Comparison of ENCODE assay signal across 22 mouse cellular contexts in genomic region chr11:54090091-54090879, GRCm38 (mm10). TPM values are rescaled to one million over a fixed set of nuclear protein-coding genes. Genes with fewer than 3 reads are reported as not detected.
A peak's percentile ranks its signal among the peaks of the same experiment; 100 is the strongest.
DNase-seq lines count a peak whose midpoint lies in the region; ATAC-seq and TF ChIP-seq lines count a peak whose summit lies in the region.
"Had no signal": no experiment of that assay in that cellular context is flagged by ENCODE, and none has a peak within 500 bp of the region (broad histone marks: within the 10 kb centered on the region; RNA-seq: fewer than 3 reads in every experiment).

No protein-coding gene starts in this region.

- H3K4me1 ChIP-seq in embryonic fibroblast, embryonic 13.5 days (ENCODE audit: control insufficient read depth, insufficient read depth, low read length), result 0 out of 2 replicates have a peak, but pooled peaks cover 5% of the 10 kb centered on the region
- H3K4me1 ChIP-seq in forebrain, embryonic 13.5 days, result 0 out of 2 replicates have a peak, but pooled peaks cover 3% of the 10 kb centered on the region

- no peaks in the 10 kb centered on the region for H3K36me3 ChIP-seq in forebrain, embryonic 13.5 days (ENCODE audit: poor library complexity, severe bottlenecking)
- H3K36me3 ChIP-seq: embryonic facial prominence, embryonic 12.5 days; G1E; heart, embryonic 13.5 days; hindbrain, embryonic 12.5 days had no signal

- peak overlapping the region; percentile 70 for H3K27ac ChIP-seq in embryonic fibroblast, embryonic 13.5 days (ENCODE audit: insufficient read depth, low read length)
- H3K27ac ChIP-seq in forebrain, embryonic 13.5 days, result no peak overlapping the region
- H3K27ac ChIP-seq: embryonic facial prominence, embryonic 12.5 days; heart, embryonic 13.5 days; hindbrain, embryonic 12.5 days had no signal

- peak; percentile 91 for DNase-seq in heart, adult 11 months
- DNase-seq in heart, postnatal 4 days, result no peak
- peak; percentile 85 for DNase-seq in Muller cell, postnatal 12 days (ENCODE audit: inconsistent ontology term)
- DNase-seq in skeletal muscle tissue, adult 2 months (ENCODE audit: low read depth, low spot score), result peak; percentile 68
- no peak for DNase-seq in adrenal gland, postnatal 25 days
- DNase-seq: adrenal gland, adult 8-10 months; cerebellum, adult 11-12 months; cerebellum, adult 9-10 months; gastrocnemius, postnatal 10 days; heart, postnatal 36 days had no signal

- no peaks in the 10 kb centered on the region for H3K27me3 ChIP-seq in forebrain, embryonic 13.5 days
- H3K27me3 ChIP-seq: embryonic facial prominence, embryonic 12.5 days; heart, embryonic 13.5 days; hindbrain, embryonic 12.5 days; Patski had no signal

- TF ChIP-seq CTCF in embryonic fibroblast, embryonic 13.5 days (IDR thresholded peaks at IDR 0.05; ENCODE audit: borderline replicate concordance, insufficient read depth, low read length), result no peak

- H3K9me3 ChIP-seq in forebrain, embryonic 13.5 days (replicated peaks), result no peaks in the 10 kb centered on the region
- H3K9me3 ChIP-seq: embryonic facial prominence, embryonic 12.5 days; G1E; heart, embryonic 13.5 days; hindbrain, embryonic 12.5 days had no signal

- H3K9ac ChIP-seq in forebrain, embryonic 13.5 days, result no peak overlapping the region
- H3K9ac ChIP-seq: embryonic facial prominence, embryonic 12.5 days; heart, embryonic 13.5 days; hindbrain, embryonic 12.5 days had no signal

- no peak for ATAC-seq in forebrain, embryonic 13.5 days
- ATAC-seq: CD4-positive, CD25-positive, alpha-beta regulatory T cell, adult 4 months; forebrain, embryonic 14.5 days; hindbrain, embryonic 16.5 days; inflammation-experienced regulatory T-cells, adult 6 months; Patski had no signal

- H3K4me3 ChIP-seq in embryonic fibroblast, embryonic 13.5 days (ENCODE audit: insufficient read depth, low read length), result no peak overlapping the region
- no peak overlapping the region for H3K4me3 ChIP-seq in forebrain, embryonic 13.5 days
- H3K4me3 ChIP-seq: embryonic facial prominence, embryonic 12.5 days; heart, embryonic 13.5 days; hindbrain, embryonic 12.5 days had no signal

- 78% methylated on average over 1 of the region's 1 CpGs for WGBS in forebrain, embryonic 13.5 days

- no peak for TF ChIP-seq POLR2A in embryonic fibroblast, embryonic 13.5 days (IDR thresholded peaks at IDR 0.05; ENCODE audit: low read depth, low read length)

- H3K4me2 ChIP-seq in forebrain, embryonic 13.5 days, result no peak overlapping the region
- H3K4me2 ChIP-seq: embryonic facial prominence, embryonic 12.5 days; heart, embryonic 13.5 days; hindbrain, embryonic 12.5 days had no signal

RNA-seq across cellular contexts. Expression of gene P4ha2, which starts 9.6 kb away (rescaled TPM):
- 10 to 100 TPM; 24.6 to 28.1 TPM for total RNA-seq in heart, postnatal 4 days (2021)
- polyA plus RNA-seq in embryonic fibroblast, embryonic 13.5 days (2011; ENCODE audit: insufficient read length, low read depth, missing spikeins), result 76.7 and 86.7 TPM in 2 replicates
- total RNA-seq in adrenal gland, postnatal 25 days (2021), result 30.0 and 36.7 TPM in 2 replicates
- 5.5 and 5.6 TPM in 2 replicates for polyA plus RNA-seq in forebrain, embryonic 13.5 days (2015; fragmentation: Nextera tagmentation; extraction: Ambion mirVana)
- total RNA-seq: granulocyte monocyte progenitor cell, adult 5-6 weeks had no signal
- polyA plus RNA-seq: CD4-positive, CD25-positive, alpha-beta regulatory T cell, adult 4 months; G1E; inflammation-experienced regulatory T-cells, adult 6 months had no signal

RNA-seq across cellular contexts. Expression of gene Pdlim4, which starts 21.5 kb away (rescaled TPM):
- total RNA-seq in heart, postnatal 4 days (2021), result 10 to 100 TPM; 25.4 to 26.8 TPM
- 18.3 and 20.0 TPM in 2 replicates for polyA plus RNA-seq in embryonic fibroblast, embryonic 13.5 days (2011; ENCODE audit: insufficient read length, low read depth, missing spikeins)
- 20.6 and 37.9 TPM in 2 replicates for total RNA-seq in adrenal gland, postnatal 25 days (2021)
- 36.2 and 38.3 TPM in 2 replicates for polyA plus RNA-seq in forebrain, embryonic 13.5 days (2015; fragmentation: Nextera tagmentation; extraction: Ambion mirVana)
- polyA plus RNA-seq: G1E had no signal

Comparison
In these comparisons a context has a peak if more than half of its experiments do, and no peak if none do; other contexts are left out.
1. DNase-seq: peak in heart, adult 11 months (single experiment), Muller cell, postnatal 12 days (single experiment) and skeletal muscle tissue, adult 2 months (single experiment); none in heart, postnatal 4 days (single experiment) and adrenal gland, postnatal 25 days (single experiment).